Comparison of ENCODE assay signal across 9 mouse cellular contexts in genomic region chr11:65366677-65367370, GRCm38 (mm10).
DNase-seq lines count a peak whose midpoint lies in the region; ATAC-seq lines count a peak whose summit lies in the region.
"Had no signal": no experiment of that assay in that cellular context is flagged by ENCODE, and none has a peak within 500 bp of the region (broad histone marks: within the 10 kb centered on the region; RNA-seq: fewer than 3 reads in every experiment).

No protein-coding gene starts in this region.

- WGBS in embryonic facial prominence, embryonic 14.5 days, result 64% methylated on average over 8 of the region's 8 CpGs
- WGBS in embryonic facial prominence, embryonic 10.5 days, result 73% methylated on average over 8 of the region's 8 CpGs
- 76% methylated on average over 8 of the region's 8 CpGs for WGBS in forebrain, embryonic 16.5 days

- H3K27me3 ChIP-seq in embryonic facial prominence, embryonic 14.5 days (replicated peaks; ENCODE audit: control insufficient read depth, insufficient read depth, low read length), result no peaks in the 10 kb centered on the region
- H3K27me3 ChIP-seq in embryonic facial prominence, embryonic 10.5 days (replicated peaks; ENCODE audit: low read depth, poor library complexity, severe bottlenecking), result no peaks in the 10 kb centered on the region
- no peaks in the 10 kb centered on the region for H3K27me3 ChIP-seq in forebrain, embryonic 16.5 days (replicated peaks; ENCODE audit: control insufficient read depth, insufficient read depth, low read length)

- ATAC-seq in embryonic facial prominence, embryonic 14.5 days (ENCODE audit: low read depth), result no peak
- ATAC-seq in forebrain, embryonic 16.5 days, result no peak
- ATAC-seq in activated CD4-positive, CD25-positive, alpha-beta regulatory T cell, adult 4 months, result no peak

- no peaks in the 10 kb centered on the region for H3K36me3 ChIP-seq in embryonic facial prominence, embryonic 14.5 days (ENCODE audit: control insufficient read depth, insufficient read depth, low read length)
- H3K36me3 ChIP-seq in embryonic facial prominence, embryonic 10.5 days (replicated peaks), result no peaks in the 10 kb centered on the region
- no peaks in the 10 kb centered on the region for H3K36me3 ChIP-seq in forebrain, embryonic 16.5 days (ENCODE audit: control insufficient read depth, insufficient read depth)

- no peaks in the 10 kb centered on the region for H3K9me3 ChIP-seq in embryonic facial prominence, embryonic 14.5 days (ENCODE audit: control insufficient read depth, low read length)
- H3K9me3 ChIP-seq in embryonic facial prominence, embryonic 10.5 days, result no peaks in the 10 kb centered on the region
- H3K9me3 ChIP-seq in forebrain, embryonic 16.5 days (ENCODE audit: control insufficient read depth, low read length), result no peaks in the 10 kb centered on the region

- no peak overlapping the region for H3K9ac ChIP-seq in embryonic facial prominence, embryonic 14.5 days (ENCODE audit: low read depth, low read length)
- no peak overlapping the region for H3K9ac ChIP-seq in forebrain, embryonic 16.5 days (replicated peaks; ENCODE audit: low read depth, low read length)

- H3K27ac ChIP-seq in embryonic facial prominence, embryonic 14.5 days (replicated peaks; ENCODE audit: low read depth, low read length), result no peak overlapping the region
- H3K27ac ChIP-seq in embryonic facial prominence, embryonic 10.5 days (replicated peaks), result no peak overlapping the region
- no peak overlapping the region for H3K27ac ChIP-seq in forebrain, embryonic 16.5 days (ENCODE audit: low read length)

- DNase-seq in embryonic facial prominence, embryonic 14.5 days (ENCODE audit: low spot score), result peak; percentile 12
- no peak for DNase-seq in embryonic facial prominence, embryonic 10.5 days (ENCODE audit: low spot score)
- DNase-seq in heart, adult 18-20 months, result peak; percentile 43 to 55
- peak; percentile 20 for DNase-seq in kidney, adult 9 months
- peak; percentile 24 for DNase-seq in lung, postnatal 25 days (ENCODE audit: low spot score)
- no peak for DNase-seq in neural tube, embryonic 10.5 days (ENCODE audit: extremely low spot score, low spot score)
- DNase-seq: gastrocnemius, postnatal 36 days had no signal

- no peak overlapping the region for H3K4me2 ChIP-seq in embryonic facial prominence, embryonic 14.5 days (ENCODE audit: low read depth, low read length)
- no peak overlapping the region for H3K4me2 ChIP-seq in forebrain, embryonic 16.5 days (ENCODE audit: low read length)

- H3K4me1 ChIP-seq in embryonic facial prominence, embryonic 14.5 days (ENCODE audit: control insufficient read depth, insufficient read depth, low read length), result 0 out of 2 replicates have a peak, but pooled peaks cover 7% of the 10 kb centered on the region
- peaks cover 15% of the 10 kb centered on the region for H3K4me1 ChIP-seq in embryonic facial prominence, embryonic 10.5 days
- 0 out of 2 replicates have a peak, but pooled peaks cover 2% of the 10 kb centered on the region for H3K4me1 ChIP-seq in forebrain, embryonic 16.5 days (replicated peaks; ENCODE audit: control insufficient read depth, insufficient read depth, low read length)

- no peak overlapping the region for H3K4me3 ChIP-seq in embryonic facial prominence, embryonic 14.5 days (ENCODE audit: low read depth, low read length)
- no peak overlapping the region for H3K4me3 ChIP-seq in embryonic facial prominence, embryonic 10.5 days
- no peak overlapping the region for H3K4me3 ChIP-seq in forebrain, embryonic 16.5 days (replicated peaks; ENCODE audit: low read length)

Comparison
In these comparisons a context has a peak if more than half of its experiments do, and no peak if none do; other contexts are left out.
1. DNase-seq: peak in embryonic facial prominence, embryonic 14.5 days (single experiment), heart, adult 18-20 months (2 of 2), kidney, adult 9 months (single experiment) and lung, postnatal 25 days (single experiment); none in embryonic facial prominence, embryonic 10.5 days (single experiment) and neural tube, embryonic 10.5 days (single experiment).